Mouse (Mus musculus): ENCODE data around the gene BC048562.

DNA sequence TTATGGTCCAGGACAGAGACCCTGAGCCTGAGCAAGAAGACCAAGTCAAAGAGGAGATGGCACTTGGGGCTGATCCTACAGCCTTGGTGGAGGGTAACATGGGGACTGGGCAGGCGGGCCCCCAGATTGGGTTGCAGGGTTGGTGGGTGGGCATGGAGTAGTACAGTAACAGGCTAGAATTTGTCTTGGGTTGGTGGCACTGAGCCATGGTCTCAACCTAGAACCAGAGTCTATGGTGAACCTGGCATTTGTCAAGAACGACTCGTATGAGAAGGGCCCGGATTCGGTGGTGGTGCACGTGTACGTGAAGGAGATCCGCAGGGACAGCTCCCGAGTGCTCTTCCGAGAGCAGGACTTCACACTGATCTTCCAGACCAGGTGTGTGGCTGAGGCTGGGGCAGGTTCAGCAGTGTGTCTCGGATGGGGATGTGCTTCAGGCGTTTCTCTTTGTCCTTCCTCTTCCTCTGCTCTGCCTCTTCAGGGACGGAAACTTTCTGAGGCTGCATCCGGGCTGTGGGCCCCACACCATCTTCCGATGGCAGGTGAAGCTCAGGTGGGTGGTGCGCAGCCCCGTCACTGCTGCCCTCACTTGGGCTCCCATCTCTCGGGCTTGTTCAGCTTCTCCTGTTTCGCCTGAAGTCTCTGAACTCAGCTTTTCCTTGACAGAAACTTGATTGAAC lies 58.0 kb downstream of the BC048562 start:
- TF ChIP-seq POLR2A (IDR thresholded peaks at IDR 0.05; ENCODE audit: control insufficient read depth, extremely low read depth, insufficient read depth, low read length, poor library complexity) (no peak), CTCF (IDR thresholded peaks at IDR 0.05; ENCODE audit: borderline replicate concordance, control insufficient read depth, extremely low read depth, insufficient read depth, low read length, poor library complexity) (no peak)

All from thymus, adult 2 months (tissue).